Mouse (Mus musculus): Measurements from ENCODE around the gene Pbx1.

Pbx1 gene

GRCm38 (mm10) chr1:168078746-168079393, 353.2 kb downstream of the Pbx1 start:
- no peak for DNase-seq (ENCODE audit: inconsistent ontology term)

GRCm38 (mm10) chr1:168071974-168072373, 360.1 kb downstream of the Pbx1 start:
- no peak for DNase-seq (ENCODE audit: inconsistent ontology term)

- DNase-seq (ENCODE audit: inconsistent ontology term), result no peak
Observed at GRCm38 (mm10) chr1:168070273-168070910, 361.7 kb downstream of the Pbx1 start.

GRCm38 (mm10) chr1:168069740-168070139, 362.3 kb downstream of the Pbx1 start:
- no peak for DNase-seq (ENCODE audit: inconsistent ontology term)
